ENCODE assay signal across 7 mouse cellular contexts in the genomic region with DNA sequence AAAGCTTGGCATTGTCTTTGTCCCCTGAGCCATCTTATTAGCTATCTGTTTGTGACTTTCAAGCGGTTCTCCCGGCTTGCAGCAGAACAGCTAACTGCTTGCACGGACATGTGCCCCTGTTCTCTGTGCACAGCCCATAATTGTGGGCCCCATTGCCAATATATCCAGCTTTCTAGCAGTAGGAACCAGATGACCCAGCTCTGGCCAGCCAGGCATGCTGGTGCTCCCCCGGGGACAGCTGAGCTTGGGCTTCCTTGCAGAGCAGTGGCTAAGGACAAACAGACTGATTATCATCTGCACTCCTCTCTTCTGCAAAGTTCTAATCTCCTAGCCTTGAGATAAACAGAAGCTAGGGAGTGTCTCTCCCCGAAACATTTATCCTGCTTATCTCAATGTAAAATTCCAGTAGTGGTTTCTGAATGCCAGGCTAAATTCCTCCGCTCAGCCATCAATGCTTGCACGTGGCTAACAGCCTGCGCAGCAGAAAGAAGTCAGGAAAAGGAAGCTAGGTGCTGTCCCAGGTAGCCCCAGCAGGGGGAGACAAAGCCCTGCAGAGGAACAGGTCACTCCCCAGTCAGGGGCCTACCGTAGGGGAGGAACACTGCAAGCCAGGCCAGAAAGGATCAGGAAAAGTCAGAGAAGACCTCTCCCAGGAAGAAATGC. TPM values are rescaled to one million over a fixed set of nuclear protein-coding genes. Genes with fewer than 3 reads are reported as not detected.
DNase-seq lines count a peak whose midpoint lies in the region; ATAC-seq and TF ChIP-seq lines count a peak whose summit lies in the region.

No protein-coding gene starts in this region.

- H3K9me3 ChIP-seq in embryonic facial prominence, embryonic 10.5 days = no peaks in the 10 kb centered on the region
- H3K9me3 ChIP-seq in limb, embryonic 11.5 days (ENCODE audit: control insufficient read depth, low read length) = no peaks in the 10 kb centered on the region
- H3K9me3 ChIP-seq in midbrain, postnatal 0 days (ENCODE audit: low read length) = no peaks in the 10 kb centered on the region

- peaks cover 61% of the 10 kb centered on the region for H3K4me1 ChIP-seq in embryonic facial prominence, embryonic 10.5 days
- peaks cover 7% of the 10 kb centered on the region for H3K4me1 ChIP-seq in limb, embryonic 11.5 days (ENCODE audit: control insufficient read depth, insufficient read depth, low read length)
- H3K4me1 ChIP-seq in midbrain, postnatal 0 days (ENCODE audit: insufficient read depth, low read length) = peaks cover 10% of the 10 kb centered on the region; the same call in 1 of the 2 replicates

- H3K4me2 ChIP-seq in limb, embryonic 11.5 days (ENCODE audit: low read depth, severe bottlenecking) = no peak overlapping the region; the same call in 1 of the 2 replicates
- no peak overlapping the region for H3K4me2 ChIP-seq in midbrain, postnatal 0 days (ENCODE audit: low read depth, low read length, poor library complexity, severe bottlenecking)

- no peak overlapping the region for H3K9ac ChIP-seq in limb, embryonic 11.5 days (ENCODE audit: low read length)
- H3K9ac ChIP-seq in midbrain, postnatal 0 days (replicated peaks; ENCODE audit: low read length, poor library complexity, severe bottlenecking) = no peak overlapping the region

- DNase-seq in adrenal gland, postnatal 10 days = peak; percentile 98
- peak; percentile 95 for DNase-seq in embryonic facial prominence, embryonic 10.5 days (ENCODE audit: low spot score)
- peak; percentile 91 to 99 for DNase-seq in heart, adult 18-20 months
- peak; percentile 97 for DNase-seq in kidney, adult 18-20 months
- DNase-seq in limb, embryonic 11.5 days (ENCODE audit: low spot score) = peak; percentile 98
- DNase-seq in midbrain, postnatal 0 days (ENCODE audit: low spot score) = peak; percentile 90
- DNase-seq in spleen, postnatal 10 days (ENCODE audit: low spot score in 2 of 2) = peak; percentile 73 to 87

- ATAC-seq in limb, embryonic 11.5 days (ENCODE audit: insufficient number of reproducible peaks, low FRiP score, low TSS enrichment, low read depth) = peak; percentile 75; the same call in 1 of the 2 replicates
- peak; percentile 76 for ATAC-seq in midbrain, postnatal 0 days (ENCODE audit: low FRiP score)

- TF ChIP-seq CTCF in midbrain, postnatal 0 days (IDR thresholded peaks at IDR 0.05) = peak; percentile 100

- peak overlapping the region; percentile 68 for H3K27ac ChIP-seq in embryonic facial prominence, embryonic 10.5 days (replicated peaks)
- no peak overlapping the region for H3K27ac ChIP-seq in limb, embryonic 11.5 days (replicated peaks; ENCODE audit: low read depth, low read length)
- H3K27ac ChIP-seq in midbrain, postnatal 0 days (ENCODE audit: low read depth, low read length) = no peak overlapping the region

- no peaks in the 10 kb centered on the region for H3K36me3 ChIP-seq in embryonic facial prominence, embryonic 10.5 days (replicated peaks)
- H3K36me3 ChIP-seq in limb, embryonic 11.5 days (ENCODE audit: control insufficient read depth, insufficient read depth, low read length) = no peaks in the 10 kb centered on the region
- H3K36me3 ChIP-seq in midbrain, postnatal 0 days (ENCODE audit: insufficient read depth, low read length) = no peaks in the 10 kb centered on the region

- H3K4me3 ChIP-seq in embryonic facial prominence, embryonic 10.5 days = no peak overlapping the region
- H3K4me3 ChIP-seq in limb, embryonic 11.5 days (ENCODE audit: low read depth, low read length) = no peak overlapping the region
- H3K4me3 ChIP-seq in midbrain, postnatal 0 days (ENCODE audit: low read depth, low read length) = no peak overlapping the region

- peaks cover 14% of the 10 kb centered on the region for H3K27me3 ChIP-seq in embryonic facial prominence, embryonic 10.5 days (replicated peaks; ENCODE audit: low read depth, poor library complexity, severe bottlenecking)
- H3K27me3 ChIP-seq in limb, embryonic 11.5 days (ENCODE audit: control insufficient read depth, insufficient read depth, low read length) = no peaks in the 10 kb centered on the region
- no peaks in the 10 kb centered on the region for H3K27me3 ChIP-seq in midbrain, postnatal 0 days (ENCODE audit: insufficient read depth, low read length)

- 17% methylated on average over 9 of the region's 9 CpGs for WGBS in embryonic facial prominence, embryonic 10.5 days
- WGBS in limb, embryonic 11.5 days = 29% methylated on average over 9 of the region's 9 CpGs
- 16% methylated on average over 9 of the region's 9 CpGs for WGBS in midbrain, postnatal 0 days

RNA-seq across cellular contexts. Expression of gene Rab17, which starts 3.6 kb away (rescaled TPM):
- 1 to 10 TPM; 2.1 to 2.8 TPM for total RNA-seq in adrenal gland, postnatal 10 days (2021)
- polyA plus RNA-seq in embryonic facial prominence, embryonic 10.5 days (2016; fragmentation: Nextera tagmentation; extraction: Ambion mirVana) = 0.39 and 0.44 TPM in 2 replicates
- total RNA-seq in heart, adult 18-20 months (2021) = 1 to 10 TPM; 2.4 to 2.9 TPM
- 0.44 and 1.0 TPM in 2 replicates for polyA plus RNA-seq in limb, embryonic 11.5 days (2014; fragmentation: Nextera tagmentation; extraction: Ambion mirVana)
- not detected in 2 replicates for total RNA-seq in midbrain, postnatal 0 days (2014; rRNA removed)
- polyA plus RNA-seq in midbrain, postnatal 0 days (2015; fragmentation: Nextera tagmentation; extraction: Ambion mirVana) = 0.26 and 0.37 TPM in 2 replicates

RNA-seq across cellular contexts. Expression of gene Prlh, which starts 20.1 kb away (rescaled TPM):
- not detected for total RNA-seq in adrenal gland, postnatal 10 days (2021)
- polyA plus RNA-seq in embryonic facial prominence, embryonic 10.5 days (2016; fragmentation: Nextera tagmentation; extraction: Ambion mirVana) = not detected in 2 replicates
- not detected for total RNA-seq in heart, adult 18-20 months (2021)
- polyA plus RNA-seq in limb, embryonic 11.5 days (2014; fragmentation: Nextera tagmentation; extraction: Ambion mirVana) = not detected in 2 replicates
- not detected in 2 replicates for total RNA-seq in midbrain, postnatal 0 days (2014; rRNA removed)
- not detected in 2 replicates for polyA plus RNA-seq in midbrain, postnatal 0 days (2015; fragmentation: Nextera tagmentation; extraction: Ambion mirVana)

RNA-seq across cellular contexts. Expression of gene Lrrfip1, which starts 25.5 kb away (rescaled TPM):
- total RNA-seq in adrenal gland, postnatal 10 days (2021) = 10 to 100 TPM; 42.7 to 57.2 TPM
- polyA plus RNA-seq in embryonic facial prominence, embryonic 10.5 days (2016; fragmentation: Nextera tagmentation; extraction: Ambion mirVana) = 22.5 and 25.7 TPM in 2 replicates
- 10 to 100 TPM; 62.9 to 67.0 TPM for total RNA-seq in heart, adult 18-20 months (2021)
- polyA plus RNA-seq in limb, embryonic 11.5 days (2014; fragmentation: Nextera tagmentation; extraction: Ambion mirVana) = 26.0 and 26.2 TPM in 2 replicates
- total RNA-seq in midbrain, postnatal 0 days (2014; rRNA removed) = 26.7 and 34.2 TPM in 2 replicates
- polyA plus RNA-seq in midbrain, postnatal 0 days (2015; fragmentation: Nextera tagmentation; extraction: Ambion mirVana) = 41.4 and 48.9 TPM in 2 replicates

RNA-seq across cellular contexts. Expression of gene Mlph, which starts 58.2 kb away (rescaled TPM):
- total RNA-seq in adrenal gland, postnatal 10 days (2021) = 1 to 10 TPM; 1.6 to 1.9 TPM
- 0.06 and 0.14 TPM in 2 replicates for polyA plus RNA-seq in embryonic facial prominence, embryonic 10.5 days (2016; fragmentation: Nextera tagmentation; extraction: Ambion mirVana)
- 1 to 10 TPM; 1.1 to 1.5 TPM for total RNA-seq in heart, adult 18-20 months (2021)
- 0.08 and 0.17 TPM in 2 replicates for polyA plus RNA-seq in limb, embryonic 11.5 days (2014; fragmentation: Nextera tagmentation; extraction: Ambion mirVana)
- 0.27 TPM in 1 of 2 replicates, not detected in the other for total RNA-seq in midbrain, postnatal 0 days (2014; rRNA removed)
- 0.35 and 0.39 TPM in 2 replicates for polyA plus RNA-seq in midbrain, postnatal 0 days (2015; fragmentation: Nextera tagmentation; extraction: Ambion mirVana)
